Mouse (Mus musculus): ENCODE results near the gene Gm10134.

GRCm38 (mm10) chr2:28469461-28469860 lies 36.4 kb upstream of the Gm10134 start:
- TF ChIP-seq RCOR1 (conservative IDR thresholded peaks at IDR 0.05; ENCODE audit: low read depth, low read length): no peak
- no peak for TF ChIP-seq USF1 (IDR thresholded peaks at IDR 0.05; ENCODE audit: low read depth, low read length)
- no peak for TF ChIP-seq CTCF (conservative IDR thresholded peaks at IDR 0.05 in 1 of 2, IDR thresholded peaks at IDR 0.05 in 1 of 2; ENCODE audit: low read depth in 2 of 2, low read length in 2 of 2)
- TF ChIP-seq JUND (conservative IDR thresholded peaks at IDR 0.05; ENCODE audit: low read depth, low read length): no peak
- TF ChIP-seq TBP (conservative IDR thresholded peaks at IDR 0.05; ENCODE audit: low read depth, low read length): no peak
- TF ChIP-seq MEF2A (IDR thresholded peaks at IDR 0.05; ENCODE audit: borderline replicate concordance, low read depth, low read length): no peak
- no peak for TF ChIP-seq MAZ (IDR thresholded peaks at IDR 0.05; ENCODE audit: low read depth, low read length)
